Mouse (Mus musculus) megakaryocyte-erythroid progenitor cell, adult 5-6 weeks (primary cell): ENCODE data around the gene Arl5c. TPM values are rescaled to one million over a fixed set of nuclear protein-coding genes. Genes with fewer than 3 reads are reported as not detected.
A peak's percentile ranks its signal among the peaks of the same experiment; 100 is the strongest.

Experiments used
- ATAC-seq: replicated peaks from 2 replicates; pipeline ENCODE4 v1.8.0; 2016; ENCODE audit warnings: mild to moderate bottlenecking, inconsistent platforms; ENCODE audit not compliant: severe bottlenecking, poor library complexity, low FRiP score, low TSS enrichment
- total RNA-seq, 2 experiments: library from RNA; stranded (forward) in 1 of 2; stranded (reverse) in 1 of 2; fragments of 200-1000, 215-1000 nt in 1 of 2; fragments of >200 nt in 1 of 2; fragmentation: Nextera tagmentation in 1 of 2; gene quantifications; 2 replicates each; pipeline ENCODE4 v1.2.3; 2014 to 2017

The Arl5c gene
- 2.4 and 9.8 TPM in 2 replicates for total RNA-seq (2014; fragmentation: Nextera tagmentation)
- 0.50 and 2.7 TPM in 2 replicates for total RNA-seq (2017)

DNA sequence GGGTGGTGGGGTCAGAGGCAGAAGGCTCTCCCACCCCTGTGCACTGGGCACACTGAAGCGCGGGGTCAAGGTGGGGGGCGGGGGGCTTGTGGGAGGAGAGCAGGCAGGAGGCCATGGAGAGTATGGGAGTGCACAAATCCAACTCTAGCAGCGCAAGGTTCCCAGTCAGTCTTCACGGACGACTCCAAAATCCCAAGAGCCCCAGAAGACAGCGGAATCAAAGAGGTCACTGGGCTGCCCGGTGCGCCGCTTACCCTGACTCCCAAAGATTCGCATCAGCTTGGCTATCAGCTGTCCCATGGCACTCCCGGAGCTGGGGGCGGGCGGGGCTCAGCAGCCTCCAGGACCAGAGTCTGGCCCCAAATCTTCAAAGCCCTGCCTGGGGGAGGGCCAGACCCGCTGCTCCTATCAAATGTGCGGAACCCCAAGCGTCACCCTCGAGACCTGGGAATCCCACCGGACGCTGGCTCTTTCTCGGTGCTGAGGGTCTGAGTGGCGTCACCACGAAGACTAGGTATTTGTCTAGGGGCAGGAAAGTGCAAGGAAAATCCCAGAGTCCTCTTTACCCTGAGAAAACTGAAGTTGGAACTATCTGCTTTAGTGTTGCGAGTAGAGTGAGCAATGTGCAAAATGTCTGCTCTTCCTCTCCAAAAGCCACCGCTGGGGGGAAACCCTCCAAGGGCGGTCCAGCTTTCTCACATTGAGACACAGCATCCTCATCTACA, at the start of gene Arl5c:
Gene Arl5c (minus strand): TSS at position 618 of the 725 bp plus-strand sequence.
- ATAC-seq, result peak; percentile 32; the same call in 1 of the 2 replicates

DNA sequence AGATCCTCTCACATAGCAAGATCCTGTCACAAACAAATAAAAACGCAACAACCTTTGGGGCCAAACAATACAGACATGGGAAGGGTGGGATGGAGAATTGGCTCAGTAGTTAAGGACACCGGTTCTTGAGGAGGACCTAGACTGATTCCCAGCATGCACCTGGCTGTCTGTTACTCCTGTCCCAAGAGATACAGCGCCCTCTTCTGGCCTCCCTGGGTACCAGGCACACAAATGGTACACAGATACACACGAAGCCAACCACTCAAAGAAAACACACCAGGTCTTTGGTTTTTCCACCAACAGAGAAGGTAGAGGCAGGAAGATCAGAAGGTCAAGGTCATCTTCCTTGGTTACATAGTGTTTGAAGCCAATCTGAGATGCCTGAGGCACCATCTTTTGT, 49.6 kb upstream of the Arl5c start:
- no peak for ATAC-seq

DNA sequence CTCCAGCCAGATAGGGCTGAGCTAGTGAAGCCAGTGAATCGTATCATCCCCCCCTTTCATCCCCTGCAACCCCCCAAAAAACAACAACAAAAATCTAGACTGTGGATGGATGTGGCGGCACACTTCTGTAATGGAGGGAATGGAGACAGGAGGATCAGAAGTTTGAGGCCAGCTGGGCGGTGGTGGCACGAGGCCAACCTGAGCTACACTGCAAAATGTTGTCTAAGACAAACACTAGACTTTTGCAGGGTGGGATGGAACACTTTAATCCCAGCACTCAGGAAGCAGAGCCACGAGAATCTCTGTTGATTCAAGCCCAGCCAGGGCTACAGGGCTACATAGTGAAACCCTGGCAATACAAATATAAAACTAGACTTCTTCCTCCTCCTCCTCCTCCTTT, 48.1 kb upstream of the Arl5c start:
- ATAC-seq, result no peak

DNA sequence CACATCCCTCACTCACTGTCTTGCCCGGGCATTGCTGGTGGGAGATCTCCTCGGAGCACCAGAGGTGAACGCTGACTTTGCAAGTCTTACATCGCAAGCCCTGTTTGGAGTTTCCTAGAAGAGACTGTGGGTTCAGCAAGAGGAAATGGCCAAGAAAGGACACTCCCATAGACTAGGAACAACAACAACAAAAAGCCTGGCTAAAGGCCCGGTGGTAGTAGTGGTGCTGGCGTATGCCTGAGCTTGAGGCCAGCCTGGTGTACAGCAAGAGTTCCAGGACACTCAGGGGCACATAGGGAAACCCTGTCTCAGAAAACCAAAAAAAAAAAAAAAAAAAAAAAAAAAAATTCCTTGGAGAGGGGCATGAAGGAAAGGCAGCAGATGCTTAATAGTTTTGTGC, 46.8 kb upstream of the Arl5c start:
- no peak for ATAC-seq

DNA sequence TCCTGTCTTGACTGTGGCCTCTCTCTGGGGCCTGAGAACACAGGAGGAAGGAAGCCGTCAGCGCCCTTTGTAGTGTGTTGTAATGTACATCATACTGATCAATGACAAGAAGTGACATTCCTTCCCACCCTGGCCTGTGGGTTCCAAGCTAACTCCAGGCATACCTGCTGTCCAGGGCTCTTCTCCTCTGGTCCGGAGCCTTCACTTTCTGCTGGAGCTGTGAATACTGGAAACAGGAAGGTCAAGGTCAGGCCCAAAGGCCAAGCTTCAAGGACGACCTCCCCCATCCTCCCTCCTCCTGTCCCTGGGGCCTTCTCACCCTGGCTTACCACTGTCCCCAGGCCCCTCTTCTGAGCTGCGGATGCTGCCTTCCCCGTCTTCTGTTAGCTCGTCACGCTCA, 45.0 kb upstream of the Arl5c start:
- no peak for ATAC-seq

DNA sequence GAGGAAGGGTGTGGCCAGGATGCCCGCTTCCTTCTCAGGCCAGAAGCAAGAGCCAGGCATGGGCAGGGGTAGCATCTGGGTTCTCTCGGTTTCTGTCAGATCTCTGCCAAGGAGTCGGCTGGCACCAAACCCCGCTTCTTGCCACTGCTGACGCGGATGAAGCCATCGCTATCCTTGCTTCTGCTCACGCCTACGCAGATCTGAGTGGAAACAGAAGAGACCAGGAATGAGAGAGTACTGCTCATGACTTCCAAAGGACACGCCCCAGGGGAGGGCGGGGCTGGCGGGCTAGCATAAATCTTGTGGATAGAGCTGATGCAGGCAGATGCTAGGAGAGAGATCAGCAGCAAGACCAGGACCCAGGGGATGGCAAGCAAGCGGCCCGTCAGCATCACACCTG, 41.9 kb upstream of the Arl5c start:
- ATAC-seq, result no peak

DNA sequence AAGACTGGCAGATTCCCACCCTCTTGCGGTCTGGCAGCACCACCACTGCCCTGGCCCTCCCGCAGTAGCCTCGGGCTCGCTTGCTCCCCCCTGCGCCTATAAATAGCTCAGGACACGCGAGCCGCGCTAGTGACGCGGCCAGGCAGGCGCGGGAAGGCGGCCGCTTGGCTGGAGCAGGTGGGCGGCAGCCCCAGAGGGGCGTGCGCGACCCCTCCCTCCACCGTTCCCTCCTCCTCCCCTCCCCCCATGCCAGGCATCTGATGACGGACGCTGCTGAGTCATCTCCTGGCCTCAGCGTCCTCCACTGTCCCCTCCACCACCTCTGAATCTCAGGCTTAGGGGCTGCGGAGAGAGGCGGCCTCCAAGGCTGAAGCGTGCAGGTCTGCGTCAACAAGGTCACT, 40.0 kb upstream of the Arl5c start:
- ATAC-seq, result no peak

DNA sequence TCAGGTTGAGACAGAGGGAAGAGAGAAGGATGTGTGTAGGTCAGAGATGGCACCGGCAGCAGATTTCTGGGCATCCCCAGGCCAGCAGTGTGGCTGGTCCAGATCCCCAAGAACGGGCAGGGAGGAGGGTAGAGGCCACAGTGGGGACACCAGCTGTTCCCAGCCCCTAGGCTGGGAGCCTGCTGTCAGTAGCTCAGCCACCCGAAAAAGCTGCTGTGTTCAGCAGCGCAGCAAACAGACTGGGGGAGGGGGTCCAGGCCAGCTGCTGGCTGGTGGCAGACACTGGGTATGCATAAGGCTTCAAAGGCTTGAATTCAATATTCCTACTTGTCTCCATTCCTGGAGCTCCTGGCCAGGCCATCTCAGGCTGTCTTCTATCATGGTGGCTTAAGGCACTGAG, 38.9 kb upstream of the Arl5c start:
- no peak for ATAC-seq

DNA sequence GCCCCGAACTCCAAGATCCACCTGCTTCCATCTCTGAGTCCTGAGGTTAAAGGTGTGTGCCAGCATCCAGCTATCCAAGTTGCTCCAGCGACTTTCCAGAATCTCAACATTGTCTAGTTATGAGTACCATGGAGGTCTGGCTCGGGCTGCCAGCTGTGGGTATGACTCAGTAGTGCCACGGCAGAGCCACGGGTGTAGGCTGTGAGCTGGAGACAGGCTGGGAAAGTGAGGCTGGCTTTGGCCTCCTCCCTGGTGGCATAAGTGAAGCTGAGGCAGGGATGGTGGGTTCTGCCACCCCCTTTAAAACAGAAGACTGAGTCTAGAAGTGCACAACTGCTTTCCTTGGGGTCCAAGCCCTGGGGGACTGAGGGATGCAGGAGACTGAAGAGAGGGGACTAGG, 38.1 kb upstream of the Arl5c start:
- ATAC-seq, result no peak

DNA sequence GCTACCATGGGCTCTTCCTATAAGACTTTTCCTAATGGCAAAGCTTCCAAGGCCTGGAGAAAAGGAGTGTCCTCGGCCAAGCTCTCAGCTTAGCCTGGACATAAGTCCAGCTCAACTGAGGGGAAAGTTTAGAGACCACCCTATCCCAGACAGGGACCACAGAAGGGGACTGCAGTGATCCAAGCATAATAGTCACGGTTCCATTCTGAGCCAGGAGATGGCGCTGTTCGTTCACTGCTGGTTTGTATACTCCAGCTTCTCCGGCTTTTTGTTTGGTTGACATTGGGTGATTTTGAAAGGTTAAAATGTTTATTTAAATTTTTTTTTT, 35.4 kb upstream of the Arl5c start:
- peak; percentile 45; the same call in 1 of the 2 replicates for ATAC-seq

DNA sequence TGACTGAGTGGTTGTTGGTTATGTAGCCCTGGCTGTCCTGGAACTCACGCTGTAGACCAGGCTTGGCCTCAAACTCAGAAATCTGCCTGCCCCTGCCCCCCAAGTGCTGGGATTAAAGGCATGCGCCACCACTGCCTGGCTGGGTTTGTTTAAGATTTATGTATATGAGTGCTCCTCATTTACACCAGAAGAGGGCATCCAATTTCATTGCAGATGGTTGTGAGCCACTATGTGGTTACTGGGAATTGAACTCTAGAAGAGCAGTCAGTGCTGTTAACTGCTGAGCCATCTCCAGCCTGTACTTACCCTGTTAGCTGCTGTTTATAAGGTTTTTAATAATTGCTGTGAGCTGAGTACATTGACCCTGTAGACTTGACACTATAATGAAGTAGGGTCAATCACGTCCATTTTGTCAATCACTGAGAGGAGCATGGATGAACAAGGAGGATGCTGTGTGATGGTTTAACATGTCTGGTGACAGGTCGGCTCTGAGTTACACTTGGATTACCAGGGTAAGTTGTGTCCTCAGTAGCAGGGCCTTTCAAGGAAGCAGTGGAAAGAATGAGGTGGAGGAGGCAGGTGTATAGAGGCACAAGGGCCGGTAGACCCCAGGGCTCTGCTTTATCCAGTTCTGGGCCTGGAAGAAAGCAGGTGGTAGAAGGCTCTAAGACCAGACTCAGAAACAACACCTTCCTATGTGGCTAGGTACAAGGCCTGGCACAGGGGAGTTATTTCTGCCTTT, 34.9 kb upstream of the Arl5c start:
- 0 out of 2 replicates have a peak, but pooled peaks have one; percentile 4 for ATAC-seq

DNA sequence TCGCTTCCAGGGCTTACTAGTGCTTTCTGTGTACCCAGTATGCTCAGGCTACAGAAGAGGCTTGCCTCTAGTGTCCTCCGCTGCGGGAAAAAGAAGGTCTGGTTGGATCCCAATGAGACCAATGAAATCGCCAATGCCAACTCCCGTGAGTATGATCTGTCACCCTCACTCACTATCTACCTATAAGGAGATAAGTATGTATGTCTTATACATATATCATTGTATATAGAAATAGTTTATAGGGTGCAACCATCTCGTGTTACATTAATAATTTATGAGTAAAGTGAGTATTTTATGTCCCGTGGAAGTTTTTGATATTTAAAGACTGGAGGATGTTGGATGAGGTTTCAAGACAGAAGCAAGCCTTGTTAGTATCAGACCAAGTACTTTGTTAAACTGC, 31.8 kb upstream of the Arl5c start:
- ATAC-seq, result no peak

DNA sequence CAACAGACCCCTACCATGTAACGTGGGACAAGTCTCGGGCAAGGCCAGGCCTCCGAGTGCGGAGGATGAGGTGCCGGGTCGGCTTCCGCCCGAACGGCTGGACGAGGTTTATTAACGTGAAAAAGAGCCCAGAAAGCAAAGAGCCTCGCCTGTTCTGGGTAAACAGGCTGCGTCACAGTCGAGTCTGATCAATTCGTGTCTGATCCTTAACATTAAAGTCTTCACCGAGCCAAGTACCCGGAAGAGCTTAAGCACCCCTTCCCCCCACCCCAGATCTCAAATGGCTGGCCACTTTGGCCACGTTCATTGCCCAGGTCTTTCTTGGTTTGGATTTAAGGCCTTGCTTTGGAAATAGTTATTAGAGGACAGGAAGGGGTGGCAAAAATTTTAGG, 31.3 kb upstream of the Arl5c start:
- ATAC-seq, result no peak

DNA sequence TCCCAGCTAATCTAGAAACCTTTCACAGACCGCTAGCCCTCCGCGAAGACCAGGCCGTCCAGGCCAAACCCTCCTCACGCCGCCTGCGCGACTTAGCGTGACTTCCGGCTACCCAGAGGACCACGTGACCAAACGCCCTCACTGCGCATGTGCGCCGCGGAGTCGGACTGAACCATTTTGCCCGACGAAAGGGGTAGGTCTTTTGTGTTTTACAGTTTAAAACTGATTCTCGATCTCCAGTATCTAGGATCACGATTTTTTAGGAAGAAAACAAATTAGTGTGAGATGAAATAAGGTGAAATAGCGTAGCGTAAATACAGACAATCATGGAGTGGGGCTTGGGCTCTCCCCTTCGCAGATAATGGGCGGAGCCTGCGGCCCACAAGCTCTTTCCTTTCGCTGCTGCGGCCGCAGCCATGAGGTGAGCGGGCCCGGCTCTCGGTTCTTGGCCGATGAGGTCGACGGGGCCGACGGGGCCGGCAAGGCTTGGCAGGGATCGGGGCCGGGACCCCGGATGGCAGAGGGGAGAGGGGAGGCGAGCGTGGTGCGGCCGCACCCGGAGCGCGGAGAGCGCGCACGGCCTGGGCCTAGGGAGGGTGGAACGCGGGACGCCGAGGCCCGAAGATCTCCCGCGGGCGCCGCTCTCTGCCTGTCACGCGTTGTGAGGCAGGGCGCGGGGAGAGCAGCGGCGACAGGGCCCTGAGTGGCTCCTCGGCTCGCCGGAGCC, 30.8 kb upstream of the Arl5c start, which contains the start of gene Rpl19:
Gene Rpl19 (plus strand): TSS at position 141 of the 727 bp plus-strand sequence.
- peak; percentile 78 for ATAC-seq

DNA sequence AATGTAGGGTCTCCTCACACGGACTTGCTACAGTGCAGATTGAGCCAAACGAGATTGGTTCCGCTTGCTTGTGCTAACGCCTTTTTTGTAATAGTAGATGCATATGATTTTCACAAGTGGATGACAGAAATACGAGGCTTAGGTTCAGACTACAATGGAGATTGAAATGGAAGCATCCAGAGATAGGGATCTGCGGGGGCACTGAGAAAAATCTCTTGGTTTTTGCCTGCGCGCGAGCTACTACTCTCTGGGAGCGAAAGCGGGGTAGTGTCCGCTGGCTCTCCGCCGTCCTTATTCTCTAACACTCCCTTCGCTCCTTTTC, 30.2 kb upstream of the Arl5c start:
- no peak; the same call in 1 of the 2 replicates for ATAC-seq

DNA sequence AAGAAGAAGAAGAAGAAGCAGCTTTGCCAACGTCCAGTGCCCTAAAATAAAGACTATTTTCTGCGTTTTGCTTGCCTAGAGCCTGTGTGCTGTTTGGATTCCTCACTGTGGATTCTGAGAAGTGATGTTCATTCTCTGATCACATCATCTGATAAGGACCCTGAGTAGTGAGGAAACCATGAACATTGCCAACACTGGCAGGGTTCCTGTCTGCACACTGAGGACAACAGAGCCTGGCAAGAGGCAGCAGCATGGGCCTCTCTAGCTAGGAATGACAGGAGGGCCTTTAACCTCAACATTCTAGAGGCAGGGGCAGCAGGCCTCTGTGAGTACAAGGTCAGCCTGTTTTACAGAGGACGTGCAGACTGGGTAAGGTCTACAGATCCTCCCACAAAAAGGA, 28.5 kb upstream of the Arl5c start:
- ATAC-seq, result no peak

DNA sequence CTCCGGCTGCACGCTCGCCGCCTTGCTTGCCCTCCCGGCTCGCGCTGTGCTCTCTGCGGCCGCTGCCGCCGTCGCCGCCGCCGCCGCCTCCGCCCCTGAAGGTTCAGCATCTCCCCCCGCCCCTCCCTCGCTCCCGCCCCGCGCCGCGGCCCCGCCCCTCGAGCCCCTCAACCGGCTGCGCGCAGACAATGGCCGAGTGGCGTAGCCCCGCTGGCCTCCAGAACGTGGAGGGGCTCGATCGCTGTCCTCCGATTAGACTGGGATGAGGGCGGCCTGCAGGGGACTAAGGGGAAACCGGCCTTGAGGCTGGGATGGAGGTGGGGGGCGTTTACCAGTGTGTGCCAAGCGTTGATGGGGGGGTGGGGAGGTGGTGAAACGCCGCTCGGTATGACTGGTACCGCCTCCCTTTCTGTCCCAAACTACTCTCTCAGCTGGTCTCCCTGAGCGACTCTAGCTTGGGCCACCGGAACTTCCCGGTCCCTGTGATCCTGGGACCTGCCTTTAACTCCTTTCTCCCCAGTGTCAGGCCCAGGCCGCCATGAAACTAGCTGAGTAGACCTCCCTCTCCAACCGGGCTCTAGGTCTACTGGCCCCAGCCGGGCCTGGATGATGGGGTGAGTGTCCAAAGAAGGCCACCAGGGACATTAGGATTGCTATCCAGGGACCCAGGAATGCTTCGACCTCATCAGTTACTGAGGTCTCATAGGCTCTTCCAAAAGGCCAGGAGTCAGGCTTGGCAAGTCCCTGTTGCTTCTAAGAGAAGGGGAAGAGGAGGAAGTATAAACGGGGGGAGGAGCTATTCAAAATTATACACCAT, 26.8 kb upstream of the Arl5c start, which contains the start of gene Cacnb1:
Gene Cacnb1 (minus strand): TSS at position 480 of the 817 bp plus-strand sequence.
- ATAC-seq, result no peak

DNA sequence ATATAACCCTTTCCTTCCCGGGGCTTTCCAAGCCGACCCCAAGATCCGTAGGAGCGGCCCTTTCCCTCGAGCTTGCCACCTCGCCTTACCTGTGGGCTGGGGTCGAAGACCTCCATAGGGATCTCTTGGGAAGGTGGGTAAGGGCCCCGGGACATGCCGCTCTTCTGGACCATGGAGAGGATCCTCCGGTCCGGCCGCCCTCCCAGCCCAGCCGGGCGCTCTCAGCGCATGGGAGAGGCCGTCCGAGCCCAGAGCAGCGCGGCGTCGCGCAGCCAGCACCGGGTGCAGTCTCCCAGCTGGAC, 26.2 kb upstream of the Arl5c start:
- peak; percentile 18; the same call in 1 of the 2 replicates for ATAC-seq

DNA sequence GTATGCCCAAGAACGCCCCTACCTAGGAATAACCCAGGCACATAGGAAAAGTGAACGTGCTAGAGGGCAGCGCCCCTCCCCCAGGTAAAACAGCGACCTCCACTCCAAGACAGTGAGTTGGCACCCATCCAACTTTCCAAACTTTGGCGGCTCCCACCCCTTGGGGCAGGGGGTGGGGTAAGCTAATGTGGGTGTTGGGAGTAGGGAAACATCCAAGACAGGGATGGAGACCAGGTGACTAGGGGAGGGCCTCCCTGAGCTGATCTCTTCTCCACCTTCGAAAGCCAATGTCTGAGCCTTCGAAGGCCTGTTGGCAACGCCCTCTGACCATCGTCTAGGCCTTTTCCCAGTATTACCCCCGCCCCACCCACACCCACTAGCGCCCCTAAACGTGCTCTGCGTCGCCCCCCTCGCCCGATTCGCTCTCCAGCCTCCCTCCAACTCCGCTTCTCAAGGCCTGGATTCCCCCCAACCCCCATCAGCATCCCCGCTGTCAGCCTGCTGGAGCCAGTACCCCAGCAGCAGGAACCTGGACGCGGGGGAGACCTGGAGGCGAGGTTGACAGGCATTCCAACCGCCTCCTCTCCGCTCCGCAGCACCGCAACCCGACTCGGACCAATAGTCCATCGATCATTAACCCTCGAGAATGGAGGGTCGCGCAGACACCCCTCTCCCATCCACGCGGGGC, 25.7 kb upstream of the Arl5c start:
- ATAC-seq, result no peak
